Mouse (Mus musculus) neural tube, embryonic 12.5 days (tissue): ENCODE measurements around the gene Lonrf3. TPM values are rescaled to one million over a fixed set of nuclear protein-coding genes. Genes with fewer than 3 reads are reported as not detected.

Experiments used
- ATAC-seq: fragments of 200-750 bp; cut with Nextera tagmentation; 2 replicates; pipeline ENCODE4 v1.8.0; 2017; ENCODE audit warnings: low read depth, mild to moderate bottlenecking, moderate TSS enrichment, moderate library complexity; ENCODE audit not compliant: low FRiP score
- H3K27ac ChIP-seq: fragments of 300-500 bp; sonication (generic); 2 replicates; pipeline ENCODE4 v1.5.1; 2016
- H3K27me3 ChIP-seq: fragments of 300-500 bp; sonication (generic); replicated peaks from 2 replicates; pipeline ENCODE4 v1.6.1; 2016; ENCODE audit warnings: mild to moderate bottlenecking
- H3K36me3 ChIP-seq: fragments of 300-500 bp; sonication (generic); 2 replicates; pipeline ENCODE4 v1.6.1; 2016; ENCODE audit warnings: mild to moderate bottlenecking
- H3K4me1 ChIP-seq: fragments of 300-500 bp; sonication (generic); 2 replicates; pipeline ENCODE4 v1.6.1; 2016
- H3K4me2 ChIP-seq: fragments of 300-500 bp; sonication (generic); replicated peaks from 2 replicates; pipeline ENCODE4 v1.6.1; 2016; ENCODE audit warnings: mild to moderate bottlenecking
- H3K4me3 ChIP-seq: fragments of 300-500 bp; sonication (generic); 2 replicates; pipeline ENCODE4 v1.5.1; 2016
- H3K9ac ChIP-seq: fragments of 300-500 bp; sonication (generic); 2 replicates; pipeline ENCODE4 v1.6.1; 2016; ENCODE audit warnings: mild to moderate bottlenecking
- H3K9me3 ChIP-seq: fragments of 300-500 bp; sonication (generic); 2 replicates; pipeline ENCODE4 v1.6.1; 2016; ENCODE audit warnings: mild to moderate bottlenecking
- WGBS: fragments of 180-500 bp; shearing (Covaris S2); methylation state at CpG from one replicate; pipeline ENCODE4 v1.1.7; 2016; 5-methylcytosine and 5-hydroxymethylcytosine counted together
- microRNA-seq: library from miRNA; unstranded; fragments of <30 nt; microRNA quantifications from one replicate; pipeline ENCODE4, GENCODE M21; 2017
- polyA plus RNA-seq: library from polyadenylated mRNA; unstranded; fragments of >200 nt; fragmentation: Nextera tagmentation; extraction: Ambion mirVana; gene quantifications from 2 replicates; pipeline ENCODE4 v1.2.1, GENCODE M21; 2016

Gene Lonrf3
- polyA plus RNA-seq, 1 experiment from 2014 or later = 1.1 TPM

DNA sequence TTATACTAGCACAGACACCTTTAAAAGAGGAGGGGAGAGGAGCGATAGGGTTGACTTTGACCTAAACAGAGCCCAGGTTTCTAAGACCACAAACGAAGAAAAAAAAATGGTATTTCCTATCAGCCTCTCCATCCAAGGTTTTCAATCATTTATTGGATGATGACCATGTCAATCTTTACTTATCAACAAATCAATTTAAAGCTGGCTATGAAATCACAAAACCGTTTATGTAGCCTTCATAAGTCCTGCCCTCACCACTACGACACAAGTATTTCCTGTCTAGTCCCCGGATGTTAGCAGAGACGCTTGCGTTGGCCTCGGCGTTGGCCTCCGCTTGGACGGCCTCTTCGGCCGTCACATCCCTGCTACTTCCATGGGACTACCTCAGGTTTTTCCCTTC lies 72.8 kb downstream of the Lonrf3 start, which contains the start of gene Gm6268:
Gene Gm6268 (plus strand): TSS at position 301 of the 400 bp plus-strand sequence.
- H3K27ac ChIP-seq = no peak within 1 kb of the TSS
- H3K9ac ChIP-seq = no peak within 1 kb of the TSS
- H3K4me2 ChIP-seq = no peak within 1 kb of the TSS
- H3K9me3 ChIP-seq = no peaks in the 10 kb centered on the region
- H3K27me3 ChIP-seq = no peaks in the 10 kb centered on the region
- no peaks in the 10 kb centered on the region for H3K36me3 ChIP-seq
- no peaks in the 10 kb centered on the region for H3K4me1 ChIP-seq
- ATAC-seq = no peak
- 94% methylated on average over 13 of the region's 13 CpGs for WGBS
- no peak within 1 kb of the TSS for H3K4me3 ChIP-seq

- no peak overlapping the region for H3K9ac ChIP-seq
- H3K27me3 ChIP-seq = no peaks in the 10 kb centered on the region
- no peak overlapping the region for H3K27ac ChIP-seq
- H3K4me2 ChIP-seq = no peak overlapping the region
- WGBS = 67% methylated on average over 6 of the region's 6 CpGs
- no peaks in the 10 kb centered on the region for H3K4me1 ChIP-seq
- no peak for ATAC-seq
- no peaks in the 10 kb centered on the region for H3K9me3 ChIP-seq
- H3K36me3 ChIP-seq = no peaks in the 10 kb centered on the region
- H3K4me3 ChIP-seq = no peak overlapping the region
Measured at GRCm38 (mm10) chrX:36402316-36402715, 74.2 kb downstream of the Lonrf3 start.

Small RNAs within 50 kb of the gene (microRNA-seq; reads per million reads assigned to microRNA genes)
- gene Gm44485 = not detected

Other genes starting within 250 kb of the Lonrf3 start
- gene Il13ra1, start 216.2 kb upstream of the Lonrf3 start, polyA plus RNA-seq = 3.5 and 4.0 TPM in 2 replicates
- gene Zcchc12, start 132.4 kb upstream of the Lonrf3 start, polyA plus RNA-seq = 31.9 and 33.0 TPM in 2 replicates
- gene Gm6268, start 72.9 kb downstream of the Lonrf3 start, polyA plus RNA-seq = not detected in 2 replicates
- not detected in 2 replicates for gene Gm14569, start 163.5 kb downstream of the Lonrf3 start, polyA plus RNA-seq